Comparison of ENCODE assay signal across 19 mouse cellular contexts in the genomic region with DNA sequence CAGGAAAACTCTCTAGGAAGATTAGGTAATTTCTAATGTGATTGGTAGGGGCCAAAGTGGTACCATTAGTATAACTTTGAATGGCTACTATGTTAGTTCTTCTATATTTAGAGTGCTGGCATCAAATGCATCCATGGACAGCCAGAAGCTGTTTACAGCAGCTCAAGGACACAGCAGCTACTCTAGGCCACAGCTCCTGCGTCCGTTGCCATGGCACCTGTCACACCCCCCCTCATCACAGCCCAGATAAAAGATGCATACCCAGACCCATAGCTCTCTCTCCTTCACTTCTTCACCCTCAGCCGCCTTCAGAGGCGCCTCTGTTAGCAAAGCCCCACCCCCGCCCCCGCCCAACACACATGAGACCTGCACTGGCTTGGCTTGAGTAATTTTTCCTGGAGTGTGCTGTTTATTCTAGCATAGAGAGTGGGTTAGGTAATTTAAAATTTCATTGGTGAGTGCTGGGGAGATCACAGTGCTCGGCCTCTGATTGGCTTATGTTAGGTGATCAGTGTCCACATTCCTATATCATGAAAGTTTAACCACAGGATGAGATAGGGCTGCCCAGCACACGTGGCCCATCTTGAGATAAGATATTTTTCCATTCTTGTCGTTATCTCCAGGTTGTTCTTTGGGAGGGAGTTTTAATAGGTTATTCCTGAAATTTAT. TPM values are rescaled to one million over a fixed set of nuclear protein-coding genes. Genes with fewer than 3 reads are reported as not detected.
A peak's percentile ranks its signal among the peaks of the same experiment; 100 is the strongest.
DNase-seq lines count a peak whose midpoint lies in the region; ATAC-seq and TF ChIP-seq lines count a peak whose summit lies in the region.
"Had no signal": no experiment of that assay in that cellular context is flagged by ENCODE, and none has a peak within 500 bp of the region (broad histone marks: within the 10 kb centered on the region; RNA-seq: fewer than 3 reads in every experiment).

No protein-coding gene starts in this region.

- peak; percentile 26 for DNase-seq in adrenal gland, postnatal 14 days
- no peak for DNase-seq in adrenal gland, adult 2 months
- peak; percentile 4 for DNase-seq in retina, postnatal 1 day
- DNase-seq in retina, embryonic 14.5 days (ENCODE audit: low spot score) = no peak
- DNase-seq in stomach, postnatal 0 days (ENCODE audit: low spot score) = peak; percentile 18
- no peak for DNase-seq in forebrain, postnatal 0 days
- DNase-seq: adrenal gland, adult 8-10 months; cerebellum, adult 2 months; gastrocnemius, adult 2 months; layer of hippocampus, postnatal 36 days had no signal

- no peak overlapping the region for H3K4me2 ChIP-seq in hindbrain, embryonic 12.5 days (replicated peaks)
- H3K4me2 ChIP-seq in hindbrain, embryonic 13.5 days = no peak overlapping the region
- H3K4me2 ChIP-seq in stomach, postnatal 0 days (replicated peaks; ENCODE audit: low read depth) = no peak overlapping the region
- no peak overlapping the region for H3K4me2 ChIP-seq in forebrain, postnatal 0 days (ENCODE audit: low read depth)
- H3K4me2 ChIP-seq: heart, embryonic 13.5 days; liver, embryonic 11.5 days; neural tube, embryonic 12.5 days had no signal

- TF ChIP-seq CTCF in stomach, postnatal 0 days (IDR thresholded peaks at IDR 0.05; ENCODE audit: low read depth) = no peak
- no peak for TF ChIP-seq CTCF in forebrain, postnatal 0 days (IDR thresholded peaks at IDR 0.05; ENCODE audit: low read depth)

- no peak for TF ChIP-seq EP300 in stomach, postnatal 0 days (optimal IDR thresholded peaks at IDR 0.05)

- no peak overlapping the region for H3K4me3 ChIP-seq in hindbrain, embryonic 12.5 days
- no peak overlapping the region for H3K4me3 ChIP-seq in hindbrain, embryonic 13.5 days
- no peak overlapping the region for H3K4me3 ChIP-seq in stomach, postnatal 0 days (ENCODE audit: low read depth, low read length)
- no peak overlapping the region for H3K4me3 ChIP-seq in forebrain, postnatal 0 days (ENCODE audit: low read depth, low read length)
- H3K4me3 ChIP-seq: erythroblast, embryonic 14.5 days; gastrocnemius, adult 2 months; heart, embryonic 13.5 days; neural tube, embryonic 12.5 days had no signal

- H3K4me1 ChIP-seq in hindbrain, embryonic 12.5 days = no peaks in the 10 kb centered on the region
- H3K4me1 ChIP-seq in hindbrain, embryonic 13.5 days (replicated peaks) = no peaks in the 10 kb centered on the region
- no peaks in the 10 kb centered on the region for H3K4me1 ChIP-seq in stomach, postnatal 0 days (replicated peaks; ENCODE audit: control insufficient read depth, insufficient read depth)
- H3K4me1 ChIP-seq in forebrain, postnatal 0 days (ENCODE audit: insufficient read depth) = no peaks in the 10 kb centered on the region
- H3K4me1 ChIP-seq: heart, embryonic 13.5 days; neural tube, embryonic 12.5 days had no signal

- H3K9ac ChIP-seq in hindbrain, embryonic 12.5 days = no peak overlapping the region
- no peak overlapping the region for H3K9ac ChIP-seq in hindbrain, embryonic 13.5 days
- H3K9ac ChIP-seq in stomach, postnatal 0 days (ENCODE audit: low read length) = no peak overlapping the region
- H3K9ac ChIP-seq in forebrain, postnatal 0 days = no peak overlapping the region
- H3K9ac ChIP-seq: heart, embryonic 13.5 days; neural tube, embryonic 12.5 days had no signal

- no peaks in the 10 kb centered on the region for H3K36me3 ChIP-seq in hindbrain, embryonic 12.5 days
- no peaks in the 10 kb centered on the region for H3K36me3 ChIP-seq in hindbrain, embryonic 13.5 days
- H3K36me3 ChIP-seq in stomach, postnatal 0 days (ENCODE audit: control insufficient read depth, insufficient read depth, low read length) = no peaks in the 10 kb centered on the region
- no peaks in the 10 kb centered on the region for H3K36me3 ChIP-seq in forebrain, postnatal 0 days (ENCODE audit: insufficient read depth)
- H3K36me3 ChIP-seq: heart, embryonic 13.5 days; neural tube, embryonic 12.5 days had no signal

- H3K27ac ChIP-seq in hindbrain, embryonic 12.5 days = no peak overlapping the region
- no peak overlapping the region for H3K27ac ChIP-seq in hindbrain, embryonic 13.5 days
- H3K27ac ChIP-seq in stomach, postnatal 0 days (replicated peaks) = no peak overlapping the region
- H3K27ac ChIP-seq in forebrain, postnatal 0 days (ENCODE audit: low read depth, low read length) = no peak overlapping the region
- H3K27ac ChIP-seq: gastrocnemius, adult 2 months; heart, embryonic 13.5 days; neural tube, embryonic 12.5 days had no signal

- 73% methylated on average over 9 of the region's 9 CpGs for WGBS in hindbrain, embryonic 12.5 days
- WGBS in hindbrain, embryonic 13.5 days = 71% methylated on average over 9 of the region's 9 CpGs
- 57% methylated on average over 9 of the region's 9 CpGs for WGBS in stomach, postnatal 0 days
- WGBS in forebrain, postnatal 0 days = 82% methylated on average over 9 of the region's 9 CpGs

- ATAC-seq in hindbrain, embryonic 12.5 days (ENCODE audit: low FRiP score) = peak; percentile 46; the same call in 1 of the 2 replicates
- ATAC-seq in hindbrain, embryonic 13.5 days (ENCODE audit: low FRiP score) = no peak; the same call in 1 of the 2 replicates
- peak; percentile 77 for ATAC-seq in stomach, postnatal 0 days (ENCODE audit: low FRiP score, low TSS enrichment)
- no peak for ATAC-seq in forebrain, postnatal 0 days
- ATAC-seq: forebrain, embryonic 16.5 days; hindbrain, embryonic 16.5 days had no signal

- H3K27me3 ChIP-seq in hindbrain, embryonic 12.5 days = no peaks in the 10 kb centered on the region
- no peaks in the 10 kb centered on the region for H3K27me3 ChIP-seq in hindbrain, embryonic 13.5 days
- H3K27me3 ChIP-seq in stomach, postnatal 0 days (ENCODE audit: control insufficient read depth, insufficient read depth, low read length) = no peaks in the 10 kb centered on the region
- H3K27me3 ChIP-seq in forebrain, postnatal 0 days (ENCODE audit: insufficient read depth, low read length) = no peaks in the 10 kb centered on the region
- H3K27me3 ChIP-seq: CH12.LX; heart, embryonic 13.5 days; neural tube, embryonic 12.5 days had no signal

- no peaks in the 10 kb centered on the region for H3K9me3 ChIP-seq in hindbrain, embryonic 12.5 days (replicated peaks)
- H3K9me3 ChIP-seq in hindbrain, embryonic 13.5 days = no peaks in the 10 kb centered on the region
- H3K9me3 ChIP-seq in stomach, postnatal 0 days (ENCODE audit: control insufficient read depth, low read length) = no peaks in the 10 kb centered on the region
- H3K9me3 ChIP-seq in forebrain, postnatal 0 days (ENCODE audit: low read length) = no peaks in the 10 kb centered on the region
- H3K9me3 ChIP-seq: heart, embryonic 13.5 days; neural tube, embryonic 12.5 days had no signal

RNA-seq across cellular contexts. Expression of gene Pnpla8, which starts 27.3 kb away (rescaled TPM):
- total RNA-seq in adrenal gland, postnatal 14 days (2021) = 134 and 144 TPM in 2 replicates
- 100 to 1,000 TPM; 132 to 143 TPM for total RNA-seq in adrenal gland, adult 2 months (2021)
- polyA plus RNA-seq in adrenal gland, adult 2 months (2012; rRNA removed) = 3.6 and 4.3 TPM in 2 replicates
- 97.0 and 99.1 TPM in 2 replicates for polyA plus RNA-seq in hindbrain, embryonic 12.5 days (2016; fragmentation: Nextera tagmentation; extraction: Ambion mirVana)
- polyA plus RNA-seq in hindbrain, embryonic 13.5 days (2015; fragmentation: Nextera tagmentation; extraction: Ambion mirVana) = 137 and 141 TPM in 2 replicates
- polyA plus RNA-seq in stomach, postnatal 0 days (2015; fragmentation: Nextera tagmentation; extraction: Ambion mirVana) = 53.5 and 56.7 TPM in 2 replicates
- 119 and 122 TPM in 2 replicates for total RNA-seq in forebrain, postnatal 0 days (2014; rRNA removed)
- 102 and 123 TPM in 2 replicates for polyA plus RNA-seq in forebrain, postnatal 0 days (2015; fragmentation: Nextera tagmentation; extraction: Ambion mirVana)

RNA-seq across cellular contexts. Expression of gene Dnajb9, which starts 38.3 kb away (rescaled TPM):
- total RNA-seq in adrenal gland, postnatal 14 days (2021) = 40.6 and 40.7 TPM in 2 replicates
- 10 to 100 TPM; 51.3 to 57.1 TPM for total RNA-seq in adrenal gland, adult 2 months (2021)
- 1.4 and 1.8 TPM in 2 replicates for polyA plus RNA-seq in adrenal gland, adult 2 months (2012; rRNA removed)
- 31.8 and 36.1 TPM in 2 replicates for polyA plus RNA-seq in hindbrain, embryonic 12.5 days (2016; fragmentation: Nextera tagmentation; extraction: Ambion mirVana)
- 32.3 and 36.4 TPM in 2 replicates for polyA plus RNA-seq in hindbrain, embryonic 13.5 days (2015; fragmentation: Nextera tagmentation; extraction: Ambion mirVana)
- polyA plus RNA-seq in stomach, postnatal 0 days (2015; fragmentation: Nextera tagmentation; extraction: Ambion mirVana) = 30.1 and 36.3 TPM in 2 replicates
- total RNA-seq in forebrain, postnatal 0 days (2014; rRNA removed) = 19.9 and 22.0 TPM in 2 replicates
- 33.6 and 36.0 TPM in 2 replicates for polyA plus RNA-seq in forebrain, postnatal 0 days (2015; fragmentation: Nextera tagmentation; extraction: Ambion mirVana)

Comparison
In these comparisons a context has a peak if more than half of its experiments do, and no peak if none do; other contexts are left out.
1. DNase-seq: peak in adrenal gland, postnatal 14 days (single experiment), retina, postnatal 1 day (single experiment) and stomach, postnatal 0 days (single experiment); none in adrenal gland, adult 2 months (single experiment), retina, embryonic 14.5 days (single experiment) and forebrain, postnatal 0 days (single experiment).
2. ATAC-seq: peak in hindbrain, embryonic 12.5 days (single experiment) and stomach, postnatal 0 days (single experiment); none in hindbrain, embryonic 13.5 days (single experiment) and forebrain, postnatal 0 days (single experiment).
3. RNA of gene Pnpla8, which starts 27.3 kb away (polyA plus RNA-seq): 137 to 141 TPM in hindbrain, embryonic 13.5 days, 102 to 123 TPM in forebrain, postnatal 0 days, 97.0 to 99.1 TPM in hindbrain, embryonic 12.5 days and 53.5 to 56.7 TPM in stomach, postnatal 0 days; 3.6 to 4.3 TPM in adrenal gland, adult 2 months; every median in the first group is over 10 times any median in the second.
4. RNA of gene Dnajb9, which starts 38.3 kb away (polyA plus RNA-seq): 32.3 to 36.4 TPM in hindbrain, embryonic 13.5 days, 33.6 to 36.0 TPM in forebrain, postnatal 0 days, 31.8 to 36.1 TPM in hindbrain, embryonic 12.5 days and 30.1 to 36.3 TPM in stomach, postnatal 0 days; 1.4 to 1.8 TPM in adrenal gland, adult 2 months; every median in the first group is over 10 times any median in the second.